Mouse (Mus musculus): Measurements from ENCODE around the gene Phb. TPM values are rescaled to one million over a fixed set of nuclear protein-coding genes. Genes with fewer than 3 reads are reported as not detected.

Phb gene
- 199 and 225 TPM in 2 replicates for polyA plus RNA-seq (2021; fragmentation: Nextera tagmentation)
- long read RNA-seq, experiment 1, transcript Phb-204 (7 exons, 1,799 nt), result major isoform, 271 of 313 reads
- long read RNA-seq, experiment 1, partial matches to known transcripts, result 31 of 313 reads
- long read RNA-seq, experiment 1, other reads (novel, unspliced or antisense), result 11 of 313 reads
- long read RNA-seq, experiment 2, transcript Phb-204 (7 exons, 1,799 nt), result major isoform, 589 of 641 reads
- long read RNA-seq, experiment 2, partial matches to known transcripts, result 37 of 641 reads
- long read RNA-seq, experiment 2, other reads (novel, unspliced or antisense), result 14 of 641 reads

DNA sequence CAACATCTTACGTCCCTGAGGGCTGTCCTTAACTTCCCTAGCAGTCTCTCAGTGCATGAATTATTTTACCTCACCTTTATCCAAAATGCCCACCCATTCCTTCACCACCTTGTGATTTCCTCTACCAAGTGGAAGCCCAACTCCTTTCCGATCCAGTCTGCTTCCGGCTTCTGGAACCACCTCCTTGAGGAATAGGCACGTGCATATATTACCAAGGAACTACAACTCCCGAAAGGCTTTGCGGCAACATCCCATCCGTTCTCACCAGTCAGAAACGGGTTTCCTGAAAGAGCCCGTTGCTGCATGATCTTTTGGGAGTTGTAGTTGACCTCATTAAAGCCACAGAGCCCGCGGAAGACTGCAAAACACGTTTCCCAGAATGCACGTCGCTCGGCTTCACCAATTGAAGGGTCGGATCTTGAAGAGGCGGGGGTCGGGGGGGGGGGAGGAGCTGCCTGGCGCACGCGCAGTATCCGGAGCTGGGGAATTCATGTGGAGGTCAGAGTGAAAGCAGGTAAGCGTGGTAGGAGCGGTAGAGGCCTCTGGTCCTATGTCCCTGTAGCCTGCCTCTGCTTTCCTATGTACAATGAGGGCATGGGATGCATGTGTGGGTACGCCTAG lies at the start of gene Phb:
Phb (plus strand) TSS at position 429 of the 621 bp plus-strand sequence.

DNA sequence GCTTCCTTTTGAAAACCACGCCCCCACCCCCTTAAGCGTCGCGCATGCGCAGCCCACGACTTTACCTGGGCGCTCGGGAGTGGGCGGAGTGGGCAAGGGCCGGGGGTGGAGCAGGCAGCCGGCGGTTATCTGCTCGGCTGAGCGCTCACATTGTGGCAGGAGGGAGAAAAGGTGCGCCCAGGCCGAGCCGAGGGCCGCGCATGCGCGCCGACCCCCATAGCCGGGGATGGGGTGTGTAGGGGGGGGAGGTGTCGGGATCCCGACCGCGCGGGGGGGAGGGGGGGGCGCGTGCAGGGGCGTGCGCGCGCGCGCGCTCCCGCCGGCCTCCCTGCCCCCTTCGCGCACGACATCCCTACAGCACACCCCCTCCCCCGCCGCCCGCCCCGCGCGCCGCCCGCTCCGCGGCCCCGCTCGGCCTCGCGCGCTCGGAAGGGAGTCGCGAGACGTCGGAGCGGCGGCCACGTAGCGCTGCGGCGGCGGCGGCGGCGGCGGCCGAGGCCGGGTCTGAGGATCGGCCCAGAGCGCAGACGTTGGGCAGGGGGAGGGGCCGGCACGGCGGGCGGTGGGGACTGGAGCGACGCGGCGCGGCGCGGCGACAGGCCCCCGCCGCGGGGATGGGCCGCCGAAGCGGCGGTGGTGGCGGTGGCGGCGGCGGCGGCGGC lies 45.9 kb downstream of the Phb start, which contains the start of gene Zfp652:
Zfp652 (plus strand) TSS at position 111 of the 662 bp plus-strand sequence.

DNA sequence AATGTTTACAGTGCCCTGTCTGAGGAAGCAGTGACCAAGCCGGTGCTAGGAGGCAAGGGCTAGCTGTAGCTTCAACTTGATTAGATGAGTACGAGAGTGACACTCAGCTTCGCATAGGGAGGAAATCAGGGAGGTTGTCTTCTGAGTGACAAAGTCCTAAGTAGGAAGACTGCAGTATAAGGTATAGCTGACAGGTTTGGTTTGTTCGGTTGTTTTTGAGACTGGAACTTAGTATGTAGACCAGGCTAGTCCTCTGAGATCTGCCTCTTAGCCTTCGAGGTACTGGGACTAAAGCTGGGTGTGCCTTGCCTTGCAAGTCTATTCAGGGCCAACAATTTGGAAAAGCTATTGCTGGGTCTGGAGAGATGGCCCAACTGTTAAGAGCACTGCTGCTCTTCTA lies 56.5 kb downstream of the Phb start, which contains the start of gene B130006D01Rik:
B130006D01Rik (plus strand) TSS at position 301 of the 400 bp plus-strand sequence.

Other genes starting within 250 kb of the Phb start
- gene Nxph3, start 152.4 kb upstream of the Phb start, polyA plus RNA-seq (2021; fragmentation: Nextera tagmentation), result 0.93 and 1.7 TPM in 2 replicates
- 2.2 and 2.3 TPM in 2 replicates for gene Ngfr, start 79.2 kb upstream of the Phb start, polyA plus RNA-seq (2021; fragmentation: Nextera tagmentation)
- gene Zfp652, start 45.7 kb downstream of the Phb start, polyA plus RNA-seq (2021; fragmentation: Nextera tagmentation), result 4.1 and 9.2 TPM in 2 replicates
- gene B130006D01Rik, start 56.6 kb downstream of the Phb start, polyA plus RNA-seq (2021; fragmentation: Nextera tagmentation), result not detected in 2 replicates
- 12.1 and 21.1 TPM in 2 replicates for gene Phospho1, start 157.5 kb downstream of the Phb start, polyA plus RNA-seq (2021; fragmentation: Nextera tagmentation)
- 13.5 and 15.1 TPM in 2 replicates for gene Gngt2, start 170.3 kb downstream of the Phb start, polyA plus RNA-seq (2021; fragmentation: Nextera tagmentation)
- gene Abi3, start 175.5 kb downstream of the Phb start, polyA plus RNA-seq (2021; fragmentation: Nextera tagmentation), result 3.7 and 4.5 TPM in 2 replicates
- gene B4galnt2, start 247.9 kb downstream of the Phb start, polyA plus RNA-seq (2021; fragmentation: Nextera tagmentation), result not detected in 2 replicates